Mouse (Mus musculus) kidney, postnatal 0 days (tissue): ENCODE measurements around the gene Pex6. TPM values are rescaled to one million over a fixed set of nuclear protein-coding genes. Genes with fewer than 3 reads are reported as not detected.
"Not testable (repeated sequence)": the region's sequence is repeated elsewhere in the genome, so short reads cannot be mapped to it uniquely, and the experiment has no call there.

Source experiments
- ATAC-seq: fragments of 200-750 bp; cut with Nextera tagmentation; replicated peaks from 2 replicates; pipeline ENCODE4 v1.8.0; 2017; ENCODE audit warnings: low read depth, moderate number of reproducible peaks, moderate TSS enrichment, moderate library complexity; ENCODE audit not compliant: low FRiP score
- DNase-seq: peaks from one replicate; pipeline ENCODE4 v3.0.0-alpha.2; 2016; ENCODE audit warnings: low spot score
- H3K27ac ChIP-seq: fragments of 300-500 bp; sonication (generic); 2 replicates; pipeline ENCODE4 v1.5.1; 2014; ENCODE audit warnings: mild to moderate bottlenecking
- H3K27me3 ChIP-seq: fragments of 300-500 bp; sonication (generic); 2 replicates; pipeline ENCODE4 v1.6.1; 2014; ENCODE audit warnings: low read length, mixed read lengths; ENCODE audit not compliant: insufficient read depth
- H3K36me3 ChIP-seq: fragments of 300-500 bp; sonication (generic); 2 replicates; pipeline ENCODE4 v1.6.1; 2014; ENCODE audit warnings: low read length, mixed read lengths; ENCODE audit not compliant: insufficient read depth
- H3K4me1 ChIP-seq: fragments of 300-500 bp; sonication (generic); replicated peaks from 2 replicates; pipeline ENCODE4 v1.6.1; 2014; ENCODE audit warnings: antibody characterized with exemption, low read length, mixed read lengths; ENCODE audit not compliant: insufficient read depth
- H3K4me2 ChIP-seq: fragments of 300-500 bp; sonication (generic); 2 replicates; pipeline ENCODE4 v1.6.1; 2014; ENCODE audit warnings: mild to moderate bottlenecking, low read length, moderate library complexity, mixed read lengths
- H3K4me3 ChIP-seq: fragments of 300-500 bp; sonication (generic); replicated peaks from 2 replicates; pipeline ENCODE4 v1.5.1; 2014; ENCODE audit warnings: low read depth, low read length
- H3K9ac ChIP-seq: fragments of 300-500 bp; sonication (generic); 2 replicates; pipeline ENCODE4 v1.6.1; 2014; ENCODE audit warnings: low read depth, low read length
- H3K9me3 ChIP-seq: fragments of 300-500 bp; sonication (generic); replicated peaks from 2 replicates; pipeline ENCODE4 v1.6.1; 2016; ENCODE audit warnings: low read length, inconsistent platforms, mixed read lengths
- CTCF ChIP-seq: IDR thresholded peaks from 2 replicates; pipeline ENCODE4 v1.5.1; 2016; ENCODE audit warnings: antibody characterized with exemption, low read depth, mild to moderate bottlenecking, moderate library complexity
- WGBS: fragments of 180-500 bp; shearing (Covaris S2); extraction: QIAGEN DNeasy Blood & Tissue Kit; methylation state at CpG from one replicate; pipeline ENCODE4 v1.1.7; 2014; 5-methylcytosine and 5-hydroxymethylcytosine counted together
- polyA plus RNA-seq: library from polyadenylated mRNA; unstranded; fragments of >200 nt; fragmentation: Nextera tagmentation; extraction: Ambion mirVana; gene quantifications from 2 replicates; pipeline ENCODE4 v1.2.1, GENCODE M21; 2015

Pex6 gene
- polyA plus RNA-seq, 1 experiment from 2014 or later, result 25.6 TPM

- peak; percentile 67 for DNase-seq
- Histone ChIP-seq H3K4me3 (peak overlapping the region; percentile 76), H3K4me1 (peaks cover 10% of the 10 kb centered on the region; the same call in 1 of the 2 replicates), H3K9ac (peak overlapping the region; percentile 78), H3K27me3 (no peaks in the 10 kb centered on the region), H3K9me3 (no peaks in the 10 kb centered on the region), H3K36me3 (0 out of 2 replicates have a peak, but pooled peaks cover 4% of the 10 kb centered on the region), H3K27ac (peak overlapping the region; percentile 93), H3K4me2 (peak overlapping the region; percentile 81)
- 16% methylated on average over 16 of the region's 16 CpGs for WGBS
- TF ChIP-seq CTCF, result peak; percentile 6; the same call in 1 of the 2 replicates
- ATAC-seq, result no peak
Measured at GRCm38 (mm10) chr17:46751056-46751793, 40.0 kb downstream of the Pex6 start.

- H3K4me1 ChIP-seq, result peaks cover 10% of the 10 kb centered on the region; the same call in 1 of the 2 replicates
- H3K27me3 ChIP-seq, result no peaks in the 10 kb centered on the region
- peak; percentile 99 for ATAC-seq
- no peak for TF ChIP-seq CTCF
- peak within 1 kb of the TSS; percentile 78 for H3K9ac ChIP-seq
- peak within 1 kb of the TSS; percentile 93 for H3K27ac ChIP-seq
- peak within 1 kb of the TSS; percentile 76 for H3K4me3 ChIP-seq
- peak within 1 kb of the TSS; percentile 81 for H3K4me2 ChIP-seq
- H3K36me3 ChIP-seq, result no peaks in the 10 kb centered on the region
- DNase-seq, result peak; percentile 99
- WGBS, result under 1% methylated on average over 54 of the region's 58 CpGs
- H3K9me3 ChIP-seq, result no peaks in the 10 kb centered on the region
Measured at GRCm38 (mm10) chr17:46751794-46752556, 40.7 kb downstream of the Pex6 start, which contains the start of gene Cnpy3. Cnpy3 (minus strand) TSS chr17:46752214.

GRCm38 (mm10) chr17:46758753-46759152 lies 47.5 kb downstream of the Pex6 start:
- 83% methylated on average over 12 of the region's 12 CpGs for WGBS
- Histone ChIP-seq H3K9ac (no peak overlapping the region), H3K36me3 (no peaks in the 10 kb centered on the region), H3K4me3 (no peak overlapping the region), H3K27ac (no peak overlapping the region), H3K4me2 (no peak overlapping the region), H3K9me3 (no peaks in the 10 kb centered on the region), H3K27me3 (no peaks in the 10 kb centered on the region), H3K4me1 (no peaks in the 10 kb centered on the region)
- ATAC-seq, result no peak
- no peak for TF ChIP-seq CTCF
- DNase-seq, result no peak

- TF ChIP-seq CTCF, result no peak
- no peaks in the 10 kb centered on the region for H3K27me3 ChIP-seq
- ATAC-seq (no peak), DNase-seq (no peak)
- no peak within 1 kb of the TSS for H3K27ac ChIP-seq
- no peaks in the 10 kb centered on the region for H3K9me3 ChIP-seq
- WGBS, result 62% methylated on average over 2 of the region's 2 CpGs
- no peaks in the 10 kb centered on the region for H3K4me1 ChIP-seq
- no peak within 1 kb of the TSS for H3K4me2 ChIP-seq
- H3K4me3 ChIP-seq, result no peak within 1 kb of the TSS
- no peak within 1 kb of the TSS for H3K9ac ChIP-seq
- H3K36me3 ChIP-seq, result no peaks in the 10 kb centered on the region
Measured at GRCm38 (mm10) chr17:46763544-46763943, 52.3 kb downstream of the Pex6 start, which contains the start of gene Ptcra. Ptcra (minus strand) TSS chr17:46763712.

GRCm38 (mm10) chr17:46764916-46765315 lies 53.7 kb downstream of the Pex6 start:
- H3K27ac ChIP-seq, ATAC-seq: not testable (repeated sequence)
- 69% methylated on average over 9 of the region's 9 CpGs for WGBS

GRCm38 (mm10) chr17:46767868-46768267 lies 56.6 kb downstream of the Pex6 start:
- Histone ChIP-seq H3K36me3 (no peaks in the 10 kb centered on the region), H3K9me3 (no peaks in the 10 kb centered on the region), H3K4me2 (no peak overlapping the region), H3K4me1 (no peaks in the 10 kb centered on the region), H3K4me3 (no peak overlapping the region), H3K9ac (no peak overlapping the region), H3K27me3 (no peaks in the 10 kb centered on the region), H3K27ac (no peak overlapping the region)
- 37% methylated on average over 8 of the region's 8 CpGs for WGBS
- no peak for TF ChIP-seq CTCF
- DNase-seq (no peak), ATAC-seq (no peak)

More at GRCm38 (mm10) chr17:46764916-46765315, 53.7 kb downstream of the Pex6 start:
- H3K9me3 ChIP-seq, H3K4me2 ChIP-seq, H3K27me3 ChIP-seq, H3K4me3 ChIP-seq, H3K4me1 ChIP-seq, DNase-seq, H3K36me3 ChIP-seq, H3K9ac ChIP-seq: not testable (repeated sequence)
